Mouse (Mus musculus) retina, embryonic 14.5 days (tissue): ENCODE measurements around the gene Edc4.
"Not testable (repeated sequence)": the region's sequence is repeated elsewhere in the genome, so short reads cannot be mapped to it uniquely, and the experiment has no call there.

Experiments used
- DNase-seq: peaks from one replicate; pipeline ENCODE4 v3.0.0-alpha.2; 2015; ENCODE audit warnings: low spot score

The Edc4 gene

GRCm38 (mm10) chr8:105880754-105881520, at the start of gene Edc4:
Gene Edc4 (plus strand): TSS chr8:105880881.
- DNase-seq = peak; percentile 90

GRCm38 (mm10) chr8:105833740-105834139, 46.9 kb upstream of the Edc4 start:
- not testable (repeated sequence) for DNase-seq

- DNase-seq = peak; percentile 78
These were observed 45.4 kb upstream of the Edc4 start for GRCm38 (mm10) chr8:105835318-105835717.

GRCm38 (mm10) chr8:105836991-105837390, 43.7 kb upstream of the Edc4 start:
- peak; percentile 57 for DNase-seq

GRCm38 (mm10) chr8:105839209-105839608, 41.5 kb upstream of the Edc4 start:
- no peak for DNase-seq

GRCm38 (mm10) chr8:105846678-105847077, 34.0 kb upstream of the Edc4 start:
- no peak for DNase-seq

GRCm38 (mm10) chr8:105850014-105850413, 30.7 kb upstream of the Edc4 start:
- DNase-seq = no peak

- DNase-seq = no peak
These were observed 30.1 kb upstream of the Edc4 start for GRCm38 (mm10) chr8:105850611-105851010.

GRCm38 (mm10) chr8:105851651-105852143, 29.0 kb upstream of the Edc4 start:
- DNase-seq = peak; percentile 97

GRCm38 (mm10) chr8:105852146-105852729, 28.4 kb upstream of the Edc4 start:
- DNase-seq = no peak

- DNase-seq = no peak
These were observed 27.5 kb upstream of the Edc4 start, which contains the start of gene Cenpt for GRCm38 (mm10) chr8:105853178-105853577. Gene Cenpt (minus strand): TSS chr8:105853278.

- no peak for DNase-seq
These were observed 26.4 kb upstream of the Edc4 start for GRCm38 (mm10) chr8:105854303-105854702.

- peak; percentile 95 for DNase-seq
These were observed 25.9 kb upstream of the Edc4 start, which contains the start of gene Thap11 for GRCm38 (mm10) chr8:105854715-105855216. Gene Thap11 (plus strand): TSS chr8:105855132.

GRCm38 (mm10) chr8:105855248-105856167, 25.2 kb upstream of the Edc4 start:
- DNase-seq = peak; percentile 62

GRCm38 (mm10) chr8:105856168-105856835, 24.4 kb upstream of the Edc4 start:
- DNase-seq = no peak

- DNase-seq = no peak
These were observed 22.2 kb upstream of the Edc4 start for GRCm38 (mm10) chr8:105858495-105858894.

- DNase-seq = no peak
These were observed 21.4 kb upstream of the Edc4 start for GRCm38 (mm10) chr8:105859314-105859713.

GRCm38 (mm10) chr8:105860143-105860981, 20.3 kb upstream of the Edc4 start, which contains the start of gene Nutf2:
Gene Nutf2 (plus strand): TSS chr8:105860580.
- peak; percentile 99 for DNase-seq

- DNase-seq = peak; percentile 49
These were observed 18.7 kb upstream of the Edc4 start for GRCm38 (mm10) chr8:105861951-105862350.

GRCm38 (mm10) chr8:105866364-105867029, 14.2 kb upstream of the Edc4 start:
- DNase-seq = peak; percentile 32
